Mouse (Mus musculus) cortical plate, adult 2 months (tissue): ENCODE results near the gene Setd6.

Experiments used
- CTCF ChIP-seq: fragments of 200-500 bp; IDR thresholded peaks from 2 replicates; pipeline ENCODE4 v1.5.1; 2011; ENCODE audit warnings: mild to moderate bottlenecking, control low read depth, low read length; ENCODE audit not compliant: insufficient read depth; ENCODE audit errors: extremely low read depth
- POLR2A ChIP-seq: fragments of 200-500 bp; IDR thresholded peaks from 2 replicates; pipeline ENCODE4 v1.6.1; 2011; ENCODE audit warnings: mild to moderate bottlenecking, low read length, control low read depth; ENCODE audit not compliant: insufficient read depth; ENCODE audit errors: extremely low read depth

DNA sequence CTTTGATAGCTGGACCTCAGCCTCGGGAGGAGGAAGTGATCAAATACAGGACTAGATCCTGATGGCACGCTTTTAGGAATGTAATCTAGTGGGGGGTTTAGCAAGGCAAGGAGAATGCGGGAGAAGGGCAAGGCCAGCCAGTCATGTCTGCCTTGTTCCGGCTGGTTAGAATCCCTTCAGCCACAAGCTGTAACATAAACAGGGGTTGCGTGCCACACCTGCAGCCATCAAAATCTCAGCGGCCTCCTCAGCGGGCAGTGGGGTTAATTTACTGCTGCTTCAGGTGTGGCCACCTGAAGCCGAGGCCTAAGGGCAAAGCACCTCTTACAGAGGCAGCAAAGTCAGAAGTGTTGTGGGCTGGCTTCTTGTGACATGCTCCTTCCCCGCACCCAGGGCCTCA lies 39.0 kb upstream of the Setd6 start, which contains the start of gene Ndrg4:
- TF ChIP-seq CTCF (no peak), POLR2A (no peak)
